Mouse (Mus musculus) cerebellum, adult 11-12 months (tissue): ENCODE measurements around the gene Gpd1l.

Experiments used
- DNase-seq: peaks from one replicate; pipeline ENCODE4 v3.0.0; 2022

Gpd1l gene

DNA sequence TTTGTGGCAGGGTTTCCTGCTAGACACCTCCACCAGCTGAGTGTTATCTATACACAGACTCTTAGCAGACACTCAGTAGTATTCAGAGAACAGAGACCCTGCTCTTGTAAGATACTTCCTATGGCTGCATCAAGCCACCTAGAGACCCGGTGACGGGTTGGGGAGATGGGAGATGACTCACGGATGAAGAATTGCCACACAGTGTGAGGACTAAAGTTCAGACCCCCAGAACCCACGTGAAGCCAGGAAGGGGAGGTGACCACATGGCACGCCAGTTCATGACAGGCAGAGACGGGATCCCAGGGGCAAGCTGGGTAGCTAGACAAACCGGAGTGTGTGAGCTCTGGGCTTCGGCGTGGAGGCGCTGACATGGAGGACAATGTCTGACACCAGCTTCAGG lies 8.7 kb downstream of the Gpd1l start:
- no peak for DNase-seq

DNA sequence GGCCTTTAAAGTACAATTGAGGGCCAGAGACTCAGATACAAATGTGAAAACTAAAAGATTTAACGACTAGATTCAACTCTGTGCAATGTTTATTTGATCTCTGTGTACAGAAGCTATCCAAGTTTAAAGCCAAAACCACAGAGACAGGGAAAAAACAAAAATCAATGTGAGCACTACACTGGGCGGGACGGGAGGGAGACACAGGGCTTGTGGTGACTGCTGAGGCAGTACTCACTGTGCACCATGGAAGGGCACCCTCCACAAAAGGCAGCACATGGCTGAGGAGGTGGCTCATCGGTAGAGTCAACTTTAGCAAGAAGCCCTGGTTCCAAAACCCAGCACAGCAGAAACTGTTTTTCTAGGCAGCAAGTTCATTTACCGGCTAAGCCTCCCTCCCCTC lies 9.3 kb downstream of the Gpd1l start:
- no peak for DNase-seq

DNA sequence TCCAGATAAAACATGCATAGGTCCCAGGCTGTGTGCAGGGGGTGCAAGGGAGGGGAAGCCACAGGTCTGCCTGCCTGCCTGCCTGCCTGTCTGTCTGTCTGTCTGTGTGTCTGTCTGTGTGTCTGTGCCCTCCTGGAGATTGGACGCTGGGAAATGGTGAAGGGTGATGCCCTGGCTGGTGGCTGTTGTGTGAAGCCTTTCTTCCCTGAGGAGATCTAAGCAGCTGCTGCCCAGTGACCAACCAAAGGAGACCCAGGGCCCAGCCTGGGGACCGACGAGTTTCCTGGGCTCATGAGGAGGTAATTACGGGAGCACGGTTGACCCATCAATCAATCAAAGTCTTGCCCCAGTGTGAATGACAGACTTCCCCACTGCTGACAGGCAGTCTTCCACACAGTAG lies 11.6 kb downstream of the Gpd1l start:
- no peak for DNase-seq

DNA sequence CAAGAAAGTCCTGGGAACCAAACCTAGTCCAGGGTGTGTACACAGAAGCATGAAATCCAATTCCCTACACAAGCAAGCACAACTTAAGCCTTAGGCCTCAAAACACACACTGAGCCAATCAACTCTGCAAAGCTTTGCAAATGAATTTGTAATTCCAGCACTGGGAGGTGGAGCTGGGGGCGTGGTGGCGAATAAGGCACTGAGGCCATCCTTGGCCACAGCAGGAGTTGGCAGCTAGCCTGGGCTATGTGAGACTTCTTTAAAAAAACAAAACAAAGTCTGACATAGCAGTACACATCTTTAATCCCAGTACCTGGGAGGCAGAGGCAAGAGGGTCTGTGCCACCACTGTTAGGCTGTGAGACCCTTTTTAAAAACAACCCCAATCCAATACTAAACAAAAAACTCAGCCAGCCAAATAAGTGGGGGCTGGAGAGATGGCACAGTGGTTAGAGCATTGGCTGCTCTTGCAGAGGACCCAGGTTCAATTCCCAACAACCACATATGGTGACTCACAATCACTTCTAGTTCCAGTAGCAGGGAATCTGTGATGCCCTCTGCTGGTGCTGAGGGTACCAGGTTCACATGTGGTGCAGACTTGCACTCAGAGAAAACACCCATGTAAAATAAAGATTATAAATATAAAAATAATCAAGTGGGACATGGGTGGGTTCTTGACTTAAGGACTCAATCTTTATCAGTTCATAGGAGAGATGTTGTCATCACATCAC lies 12.3 kb downstream of the Gpd1l start:
- no peak for DNase-seq

DNA sequence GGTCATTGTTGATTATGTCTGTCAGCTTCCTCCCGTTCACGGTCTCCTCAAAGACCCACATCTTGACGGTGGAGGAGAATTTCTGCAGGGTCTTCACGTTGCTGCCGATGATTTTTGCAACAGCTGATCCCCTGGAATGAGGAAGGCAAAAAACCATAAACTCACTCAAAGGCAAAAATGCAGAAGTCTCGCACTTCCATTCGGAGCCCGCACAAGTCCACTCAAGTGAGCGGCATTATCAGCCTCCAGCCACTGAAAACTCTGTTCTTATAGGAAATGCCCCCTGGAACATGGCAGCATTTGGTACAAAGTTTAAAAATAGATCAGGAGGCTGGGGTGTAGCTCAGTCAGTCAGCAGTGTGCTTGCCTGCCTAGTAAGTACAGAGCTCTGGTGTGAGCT lies 13.2 kb downstream of the Gpd1l start:
- DNase-seq, result no peak

DNA sequence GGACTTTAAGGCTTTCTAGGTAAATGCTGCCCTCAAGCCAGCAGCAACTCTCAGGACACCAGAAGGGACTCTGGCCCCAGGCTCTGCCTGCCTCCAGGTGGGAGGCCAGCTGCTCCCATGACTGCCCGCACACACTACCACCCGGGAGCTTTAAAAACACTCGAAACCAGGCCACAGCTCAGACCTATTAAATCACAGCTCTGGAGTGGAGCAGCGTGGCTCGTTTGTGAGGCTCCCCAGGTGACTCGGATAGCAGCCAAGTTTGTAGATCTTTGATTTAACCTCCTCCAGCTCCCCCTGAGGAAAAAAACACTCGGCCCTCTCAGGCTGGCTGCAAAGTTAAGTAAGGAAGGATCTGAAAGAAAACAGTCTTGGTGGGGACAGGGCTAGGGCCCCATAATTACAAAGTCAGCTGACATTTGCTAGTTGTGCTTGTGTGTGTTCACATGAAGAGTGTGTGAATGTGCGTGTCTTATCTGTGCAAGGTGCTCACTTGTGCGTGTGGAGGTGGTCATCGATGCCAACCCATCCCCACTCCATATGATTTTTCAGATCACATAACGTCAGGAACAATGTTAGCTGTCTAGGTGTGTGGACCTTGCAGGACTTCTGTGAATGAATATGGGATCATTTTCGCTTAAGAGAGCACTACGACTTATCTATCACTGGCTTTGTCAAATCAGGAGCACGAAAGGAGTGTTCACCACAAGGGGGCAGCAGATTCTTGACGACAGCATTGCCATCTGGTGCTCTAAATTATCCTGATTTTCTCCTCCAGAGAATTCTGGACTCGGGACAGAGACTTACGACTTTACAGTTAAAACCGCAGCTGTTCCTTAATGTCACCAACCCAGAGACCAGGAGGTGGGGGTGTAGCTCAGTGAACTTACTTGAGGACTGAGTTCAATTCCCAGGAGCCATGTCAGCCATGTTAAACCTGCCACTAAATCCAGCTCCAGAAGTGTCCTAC lies 20.8 kb downstream of the Gpd1l start:
- peak; percentile 80 for DNase-seq

DNA sequence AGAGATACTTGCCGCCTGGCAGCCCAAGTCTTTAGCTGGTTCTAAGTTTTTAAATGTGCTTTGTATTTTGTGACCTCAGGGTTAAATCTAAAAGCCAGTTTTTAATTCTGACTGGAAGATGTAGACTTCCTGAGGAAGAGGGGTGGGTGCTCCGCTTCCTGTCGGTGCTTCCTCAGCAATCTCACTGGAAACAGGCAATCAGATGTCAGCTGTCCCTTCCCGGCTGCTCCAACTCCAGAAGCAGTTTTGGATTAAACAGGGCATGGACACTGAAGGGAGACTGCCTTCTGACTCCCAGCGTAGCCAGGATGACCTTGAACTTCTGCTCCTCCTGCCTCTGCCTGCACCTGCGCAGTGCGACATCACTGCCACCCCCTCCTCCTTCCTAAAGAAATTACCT lies 26.3 kb downstream of the Gpd1l start:
- DNase-seq, result no peak

DNA sequence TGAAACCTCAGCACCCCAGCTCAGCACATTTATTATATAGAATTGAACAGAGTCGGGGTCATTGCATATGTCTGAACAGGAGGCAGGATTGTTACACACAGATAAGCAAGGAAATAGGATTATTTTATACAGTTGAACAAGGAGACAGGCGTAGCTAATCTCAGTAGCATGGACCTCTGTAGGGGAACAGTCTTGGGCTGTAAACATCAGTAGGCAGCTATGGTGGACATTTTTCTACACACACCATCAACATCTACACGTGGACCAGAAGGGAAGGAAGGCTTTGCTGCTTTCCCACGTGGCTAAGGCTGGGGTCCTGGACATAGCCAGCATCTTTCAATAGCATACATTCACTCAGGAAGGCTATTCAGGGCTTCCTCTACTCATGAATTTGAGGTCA lies 37.9 kb downstream of the Gpd1l start:
- no peak for DNase-seq

DNA sequence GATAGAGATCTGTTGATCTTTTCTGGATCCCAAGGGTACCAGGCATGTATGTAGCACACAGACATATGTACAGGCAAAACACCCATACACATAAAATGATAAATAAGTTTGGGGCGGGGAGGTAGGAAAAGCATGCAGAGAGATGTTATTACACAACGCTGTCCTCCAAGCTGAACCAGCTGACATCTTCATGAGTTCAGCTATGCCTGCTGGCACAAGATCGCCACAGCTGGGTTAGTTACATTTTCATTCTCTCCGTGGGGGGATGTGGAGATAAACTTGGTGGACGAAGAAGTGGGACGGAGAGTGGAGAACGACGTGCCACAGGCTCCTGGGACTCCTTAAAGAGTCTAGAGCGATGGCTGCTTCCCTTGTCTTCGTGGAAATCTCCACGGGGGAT lies 40.8 kb downstream of the Gpd1l start:
- no peak for DNase-seq

DNA sequence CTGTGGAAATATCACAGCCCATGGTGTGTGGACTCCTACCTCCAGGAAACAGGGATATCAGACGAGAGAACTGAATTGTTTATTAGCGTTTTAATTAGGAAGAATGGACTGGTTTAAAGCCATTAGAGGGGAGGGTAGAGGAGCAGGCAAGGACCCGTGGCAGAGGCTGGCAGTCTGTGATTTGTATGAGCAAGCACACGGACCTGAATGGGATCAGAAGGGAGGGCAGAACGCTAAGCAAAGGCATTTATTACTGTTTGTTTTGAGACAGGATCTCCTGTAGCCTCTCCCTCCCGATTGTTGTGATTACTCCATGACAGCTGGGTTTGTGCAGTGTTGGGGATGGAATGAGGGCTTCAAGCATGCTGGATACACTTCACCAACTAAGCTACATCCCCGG lies 43.4 kb downstream of the Gpd1l start:
- DNase-seq, result no peak

DNA sequence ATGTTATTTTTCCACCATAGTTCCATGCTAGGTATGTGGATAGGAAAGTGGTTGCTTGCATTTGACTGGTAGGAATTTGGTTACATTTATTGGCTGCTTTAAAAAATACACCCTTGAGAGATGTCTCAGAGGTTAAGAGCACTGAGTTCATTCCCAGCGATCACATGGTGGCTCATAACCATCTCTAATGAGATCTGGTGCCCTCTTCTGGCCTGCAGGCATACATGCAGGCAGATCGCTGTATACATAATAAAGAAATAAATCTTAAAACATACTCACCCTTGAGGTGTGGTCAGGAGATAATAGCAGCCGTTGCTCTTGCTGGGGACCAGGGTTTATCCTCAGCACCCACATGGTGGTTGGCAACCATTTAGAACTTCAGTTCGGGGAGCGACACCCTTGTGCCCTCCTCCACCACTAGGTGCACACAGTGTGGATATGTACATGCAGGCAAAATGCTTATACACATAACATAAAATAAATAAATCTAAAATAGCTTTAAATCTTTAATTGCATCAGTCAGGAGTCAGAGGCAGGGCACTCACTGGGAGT lies 44.9 kb downstream of the Gpd1l start:
- DNase-seq, result no peak

DNA sequence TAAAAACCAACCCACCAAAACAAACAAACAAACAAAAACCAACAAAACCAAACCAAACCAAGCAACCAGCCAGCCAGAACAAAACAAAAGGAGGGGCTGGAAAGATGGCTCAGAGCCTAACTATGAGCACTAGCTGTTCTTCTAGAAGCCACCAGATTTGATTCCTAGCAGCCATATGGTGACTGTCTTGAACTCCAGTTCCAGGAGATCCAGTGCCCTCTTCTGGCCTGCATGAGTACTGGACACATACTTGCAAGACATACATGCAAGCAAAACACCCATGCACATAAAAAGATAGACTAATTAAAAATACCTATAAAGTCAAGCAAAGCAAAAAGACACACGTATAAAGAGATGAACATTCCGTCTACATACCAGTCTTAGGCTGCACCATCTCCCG lies 46.1 kb downstream of the Gpd1l start:
- no peak for DNase-seq

DNA sequence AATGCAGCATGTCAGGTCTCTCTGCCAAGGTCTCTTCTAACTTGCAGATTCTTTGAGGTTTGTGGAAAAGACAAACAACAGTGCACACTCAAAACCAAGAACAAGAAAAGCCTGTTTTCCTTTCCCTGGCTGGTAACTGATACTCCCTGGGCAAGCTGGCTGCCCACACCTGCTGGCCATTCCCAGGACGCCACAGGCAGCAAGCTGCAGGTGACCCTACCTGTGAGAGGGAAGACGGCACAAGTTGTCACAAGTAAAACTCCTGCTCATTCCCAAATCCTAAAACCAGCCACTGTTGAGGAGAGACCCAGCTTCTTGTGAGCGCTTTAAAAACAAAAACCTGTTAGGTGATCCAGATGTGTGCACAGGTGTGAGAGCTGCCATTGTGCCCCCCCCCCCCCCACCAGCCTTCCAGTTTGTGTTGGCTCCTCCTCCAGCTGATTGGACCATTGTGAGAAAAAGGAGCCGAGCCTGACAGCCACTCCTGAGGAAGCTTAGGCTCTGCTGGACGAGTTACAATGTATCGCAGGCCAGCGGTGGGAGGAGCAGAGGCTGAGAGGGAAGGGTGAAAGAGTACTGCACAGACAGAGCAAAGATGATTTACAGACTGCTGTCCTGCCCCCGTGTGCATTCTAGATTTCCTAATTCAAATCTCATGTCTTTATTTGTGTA lies 47.7 kb downstream of the Gpd1l start:
- DNase-seq, result no peak

DNA sequence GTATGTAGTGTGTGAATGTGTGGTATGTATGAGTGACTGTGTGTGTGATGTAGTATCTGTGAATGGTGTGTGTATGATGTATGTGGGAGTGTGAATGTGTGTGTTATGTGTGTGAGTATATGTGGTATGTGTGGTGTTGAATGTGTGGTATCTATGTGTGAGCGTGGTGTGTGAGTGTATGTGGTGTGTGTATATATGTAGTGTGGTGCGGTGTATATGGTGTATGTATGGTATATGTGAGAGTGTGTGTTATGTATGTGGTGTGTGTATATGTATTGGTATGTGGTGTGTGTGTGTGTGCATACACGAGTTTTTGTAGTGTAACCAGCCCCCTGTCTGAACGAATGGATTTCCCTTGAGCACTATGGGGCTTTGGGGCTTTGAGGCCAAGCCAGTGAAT lies 48.2 kb downstream of the Gpd1l start:
- no peak for DNase-seq

DNA sequence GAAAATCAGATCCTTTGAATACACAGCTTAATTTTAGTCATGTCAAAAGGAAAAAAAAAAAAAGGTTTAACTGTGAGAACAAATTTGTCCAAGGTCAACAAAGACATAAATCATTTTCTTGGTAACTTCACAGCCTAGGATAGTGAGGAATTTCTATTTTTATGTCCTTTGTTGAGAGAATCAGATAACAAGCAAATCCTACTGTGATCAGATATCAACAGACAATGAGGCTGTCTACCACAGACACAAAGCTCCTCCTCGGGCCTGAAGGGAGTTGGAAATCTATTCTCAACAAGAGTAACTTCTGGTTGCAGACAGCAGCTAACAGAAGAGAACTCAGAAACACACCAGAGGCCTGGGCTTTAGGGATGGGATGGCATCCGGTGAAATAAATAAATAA lies 51.8 kb downstream of the Gpd1l start:
- no peak for DNase-seq

DNA sequence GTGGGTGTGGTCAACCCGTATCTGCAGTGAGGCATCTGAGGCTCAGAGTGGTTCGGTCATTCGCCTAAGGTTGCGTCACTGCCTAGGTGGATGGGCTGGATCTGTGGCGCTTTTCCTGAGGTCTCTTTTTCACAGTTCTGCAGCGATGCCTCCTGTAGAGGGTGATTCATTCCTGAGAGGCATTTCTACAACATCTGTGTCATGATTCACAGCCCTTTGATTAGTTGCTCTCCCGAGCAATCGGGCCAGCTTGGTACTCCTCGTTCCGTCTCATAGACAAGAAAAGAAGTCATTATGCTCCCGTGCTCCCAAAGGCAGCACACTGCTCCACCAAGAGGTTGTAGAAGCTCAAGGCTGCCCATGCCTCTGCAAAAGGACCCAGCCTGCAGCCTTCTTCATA lies 78.5 kb downstream of the Gpd1l start:
- no peak for DNase-seq

DNA sequence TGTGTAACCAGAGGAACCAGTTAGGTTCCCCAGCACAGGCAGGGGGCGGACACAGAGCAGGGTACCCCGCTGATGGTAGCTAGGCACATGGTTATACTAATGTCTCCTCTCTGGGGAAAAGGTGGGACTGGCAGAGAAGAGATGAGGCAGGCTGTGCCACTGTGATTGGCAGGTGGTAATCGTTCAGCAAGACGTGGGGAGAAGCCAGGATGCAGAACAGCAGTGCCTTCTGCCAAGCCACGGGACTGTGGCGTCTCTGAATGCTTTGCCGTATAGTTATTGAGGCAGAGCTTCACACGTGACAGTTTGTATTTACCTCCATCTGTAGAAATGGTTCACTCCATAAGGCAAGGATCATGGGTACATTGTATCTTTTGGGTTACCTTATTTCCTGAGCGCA lies 79.1 kb downstream of the Gpd1l start:
- DNase-seq, result no peak

DNA sequence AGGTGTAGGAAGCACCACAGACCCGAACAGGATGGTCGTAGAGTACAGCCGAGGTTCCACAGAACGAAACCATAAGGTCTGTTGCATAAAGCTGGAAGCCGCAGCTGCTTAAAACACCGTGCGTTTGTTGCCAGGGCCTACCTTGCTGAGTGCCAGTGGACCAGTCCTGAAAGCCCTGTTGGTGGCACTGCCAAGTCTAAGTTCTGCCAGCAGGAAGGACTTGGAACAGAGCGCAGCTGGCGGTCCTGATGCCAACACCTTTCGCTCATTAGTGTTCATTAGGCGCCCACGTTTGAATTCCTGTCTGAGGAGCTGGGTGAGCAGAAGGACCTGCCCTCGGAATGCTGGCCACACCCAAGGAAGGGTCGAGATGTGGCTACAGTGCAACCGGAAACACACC lies 80.5 kb downstream of the Gpd1l start:
- no peak for DNase-seq

DNA sequence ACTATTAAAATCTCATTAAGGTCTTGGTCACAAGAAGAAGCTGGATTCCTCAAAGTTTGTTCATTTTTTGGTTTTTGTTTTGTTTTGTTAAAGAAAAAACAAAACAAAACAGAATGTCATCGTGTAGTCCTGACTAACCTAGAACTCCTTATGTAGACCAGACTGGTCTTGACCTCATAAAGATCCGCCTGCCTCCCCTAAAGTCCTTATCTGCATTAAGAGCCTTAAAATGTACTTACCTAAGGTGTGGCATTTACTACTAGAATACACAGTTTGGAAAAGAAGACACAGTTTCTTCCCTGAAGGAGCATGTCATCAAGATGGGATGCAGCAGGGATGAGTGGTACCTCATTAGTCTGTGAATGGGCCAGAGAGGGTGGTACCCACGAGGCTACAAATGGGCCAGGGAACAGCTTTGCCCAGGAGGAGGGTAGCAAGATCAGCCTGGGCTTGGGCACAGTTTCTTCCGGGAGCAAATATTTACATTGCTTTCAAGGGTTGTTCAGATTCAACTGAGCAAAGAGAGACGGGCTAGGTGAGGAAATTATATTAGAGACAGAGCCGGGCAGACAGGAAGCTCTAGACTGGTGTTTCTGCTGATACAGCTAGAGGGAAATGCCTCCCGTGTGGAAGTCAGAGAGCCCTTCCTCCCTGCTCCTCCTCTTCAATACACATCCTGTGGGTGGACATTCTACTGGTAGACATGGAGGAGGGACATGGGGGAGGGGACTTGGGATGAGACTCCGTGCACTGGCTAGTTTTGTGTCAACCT lies 82.2 kb downstream of the Gpd1l start:
- DNase-seq, result no peak
